Mouse (Mus musculus): Measurements from ENCODE around the gene 4933428G20Rik. TPM values are rescaled to one million over a fixed set of nuclear protein-coding genes. Genes with fewer than 3 reads are reported as not detected.

4933428G20Rik gene
- polyA plus RNA-seq, 1 experiment: 0.08 TPM

GRCm38 (mm10) chr11:97492836-97493235 lies 7.3 kb downstream of the 4933428G20Rik start:
- TF ChIP-seq POLR2A (IDR thresholded peaks at IDR 0.05; ENCODE audit: borderline replicate concordance, extremely low read depth, low read depth, low read length): no peak
- no peak for TF ChIP-seq CTCF (IDR thresholded peaks at IDR 0.05; ENCODE audit: insufficient read depth, low read length)
- Histone ChIP-seq H3K4me3 (replicated peaks; ENCODE audit: extremely low read depth, low read depth, low read length) (no peak overlapping the region), H3K4me1 (ENCODE audit: control insufficient read depth, insufficient read depth, low read length) (no peaks in the 10 kb centered on the region)
- 88% methylated on average over 3 of the region's 3 CpGs for WGBS
- DNase-seq: no peak

DNA sequence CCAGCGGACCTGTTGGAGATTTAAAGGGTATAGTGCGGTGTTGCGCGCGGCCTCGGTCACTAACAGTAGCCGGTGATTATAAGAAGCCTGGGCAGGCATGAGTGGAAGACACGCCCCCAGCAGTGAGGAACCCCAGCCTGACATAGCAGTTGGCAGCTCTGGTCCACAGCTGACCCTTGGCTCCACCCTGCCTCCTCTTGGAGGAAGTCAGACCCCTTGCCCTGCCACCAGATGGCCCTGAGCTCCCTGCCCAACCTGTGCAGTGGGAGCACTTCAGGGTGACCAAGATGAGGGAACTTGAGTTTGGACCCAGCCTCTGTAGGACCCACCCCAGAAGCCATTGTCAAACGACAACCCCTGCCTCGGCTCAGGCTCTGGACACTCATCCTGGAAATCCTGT lies 8.5 kb downstream of the 4933428G20Rik start:
- TF ChIP-seq CTCF (IDR thresholded peaks at IDR 0.05; ENCODE audit: insufficient read depth, low read length) (no peak), POLR2A (IDR thresholded peaks at IDR 0.05; ENCODE audit: borderline replicate concordance, extremely low read depth, low read depth, low read length) (no peak)
- 86% methylated on average over 10 of the region's 10 CpGs for WGBS
- no peak for DNase-seq
- Histone ChIP-seq H3K4me1 (ENCODE audit: control insufficient read depth, insufficient read depth, low read length) (no peaks in the 10 kb centered on the region), H3K4me3 (replicated peaks; ENCODE audit: extremely low read depth, low read depth, low read length) (no peak overlapping the region)

DNA sequence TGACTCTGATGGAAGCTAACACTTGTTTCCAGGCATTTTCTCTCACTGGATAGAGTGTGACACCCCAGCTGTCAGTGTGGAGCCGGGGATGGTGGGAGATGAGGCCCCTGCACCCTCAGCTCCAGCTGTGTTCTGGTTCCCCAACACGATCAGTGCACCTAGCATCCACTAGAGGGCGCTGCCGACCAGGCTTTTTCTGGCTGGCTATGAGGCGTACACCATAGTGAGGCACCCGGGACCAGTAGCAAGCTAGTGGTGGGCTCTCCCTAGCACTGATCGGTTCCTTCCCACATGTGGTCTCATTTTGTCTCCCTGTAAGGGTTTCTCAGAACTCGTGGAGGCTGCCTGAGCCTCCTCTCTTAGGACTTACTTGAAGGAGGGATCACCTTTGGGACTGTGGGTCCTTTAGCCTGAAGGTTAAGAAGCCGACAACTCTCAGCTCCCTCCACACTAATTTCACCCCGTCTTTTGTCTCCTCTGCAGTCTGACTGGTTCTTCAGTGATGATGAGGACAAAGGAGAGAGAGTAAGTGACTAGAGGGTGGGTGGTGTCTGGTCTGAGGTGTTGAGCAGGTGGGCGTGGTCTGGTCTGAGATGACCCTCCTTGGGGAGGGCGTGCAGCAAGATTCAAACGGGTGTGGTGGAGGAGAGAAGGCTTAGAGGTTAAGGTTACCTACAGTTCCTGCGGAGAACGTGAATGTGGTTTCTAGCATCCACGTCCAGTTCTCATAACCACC lies 10.4 kb downstream of the 4933428G20Rik start:
- TF ChIP-seq CTCF (IDR thresholded peaks at IDR 0.05; ENCODE audit: insufficient read depth, low read length): peak; percentile 86
- no peak for TF ChIP-seq POLR2A (IDR thresholded peaks at IDR 0.05; ENCODE audit: borderline replicate concordance, extremely low read depth, low read depth, low read length)
- H3K4me1 ChIP-seq (ENCODE audit: control insufficient read depth, insufficient read depth, low read length): no peaks in the 10 kb centered on the region
- peak; percentile 77 for DNase-seq
- WGBS: 47% methylated on average over 16 of the region's 16 CpGs
- H3K4me3 ChIP-seq (replicated peaks; ENCODE audit: extremely low read depth, low read depth, low read length): no peak overlapping the region

- TF ChIP-seq POLR2A (IDR thresholded peaks at IDR 0.05; ENCODE audit: borderline replicate concordance, extremely low read depth, low read depth, low read length): no peak
- no peak for TF ChIP-seq CTCF (IDR thresholded peaks at IDR 0.05; ENCODE audit: insufficient read depth, low read length)
- no peak overlapping the region for H3K4me3 ChIP-seq (replicated peaks; ENCODE audit: extremely low read depth, low read depth, low read length)
- WGBS: 41% methylated on average over 3 of the region's 3 CpGs
- no peaks in the 10 kb centered on the region for H3K4me1 ChIP-seq (ENCODE audit: control insufficient read depth, insufficient read depth, low read length)
- no peak for DNase-seq
These were observed 12.5 kb downstream of the 4933428G20Rik start for GRCm38 (mm10) chr11:97487656-97488055.

- no peak for DNase-seq
- WGBS: 75% methylated on average over 8 of the region's 8 CpGs
- Histone ChIP-seq H3K4me1 (ENCODE audit: control insufficient read depth, insufficient read depth, low read length) (no peaks in the 10 kb centered on the region), H3K4me3 (replicated peaks; ENCODE audit: extremely low read depth, low read depth, low read length) (no peak overlapping the region)
- TF ChIP-seq POLR2A (IDR thresholded peaks at IDR 0.05; ENCODE audit: borderline replicate concordance, extremely low read depth, low read depth, low read length) (no peak), CTCF (IDR thresholded peaks at IDR 0.05; ENCODE audit: insufficient read depth, low read length) (no peak)
These were observed 14.5 kb downstream of the 4933428G20Rik start for GRCm38 (mm10) chr11:97485661-97486060.

GRCm38 (mm10) chr11:97479824-97480223 lies 20.3 kb downstream of the 4933428G20Rik start:
- H3K4me3 ChIP-seq (replicated peaks; ENCODE audit: extremely low read depth, low read depth, low read length): no peak overlapping the region
- TF ChIP-seq POLR2A (IDR thresholded peaks at IDR 0.05; ENCODE audit: borderline replicate concordance, extremely low read depth, low read depth, low read length): no peak
- H3K4me1 ChIP-seq (ENCODE audit: control insufficient read depth, insufficient read depth, low read length): no peaks in the 10 kb centered on the region
- DNase-seq: no peak
- 61% methylated on average over 8 of the region's 8 CpGs for WGBS

- DNase-seq: no peak
- TF ChIP-seq POLR2A (IDR thresholded peaks at IDR 0.05; ENCODE audit: borderline replicate concordance, extremely low read depth, low read depth, low read length) (no peak), CTCF (IDR thresholded peaks at IDR 0.05; ENCODE audit: insufficient read depth, low read length) (no peak)
These were observed 21.1 kb downstream of the 4933428G20Rik start for GRCm38 (mm10) chr11:97479085-97479484.

DNA sequence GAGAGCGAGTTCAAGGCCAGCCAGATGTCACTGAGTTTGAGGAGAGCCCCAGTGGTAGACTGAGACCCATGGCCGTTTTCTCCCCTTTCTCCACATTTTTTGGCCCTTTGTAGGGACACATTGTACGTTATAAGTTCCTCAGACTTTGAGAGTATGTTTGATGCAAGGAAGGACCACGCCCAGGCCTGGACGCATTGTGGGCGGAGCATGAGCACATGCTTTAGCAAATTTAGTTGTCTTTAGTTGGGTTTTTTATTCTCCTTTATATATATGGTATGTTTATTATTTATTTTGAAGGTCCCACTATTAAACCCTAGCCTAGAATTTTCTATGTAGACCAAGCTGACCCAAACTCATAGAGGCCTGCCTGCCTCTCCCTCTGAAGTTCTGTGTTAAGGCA lies 21.8 kb downstream of the 4933428G20Rik start:
- Histone ChIP-seq H3K4me1 (ENCODE audit: control insufficient read depth, insufficient read depth, low read length) (no peaks in the 10 kb centered on the region), H3K4me3 (replicated peaks; ENCODE audit: extremely low read depth, low read depth, low read length) (no peak overlapping the region)
- no peak for TF ChIP-seq CTCF (IDR thresholded peaks at IDR 0.05; ENCODE audit: insufficient read depth, low read length)
- no peak for TF ChIP-seq POLR2A (IDR thresholded peaks at IDR 0.05; ENCODE audit: borderline replicate concordance, extremely low read depth, low read depth, low read length)
- no peak for DNase-seq
- WGBS: 72% methylated on average over 6 of the region's 6 CpGs

More at GRCm38 (mm10) chr11:97479085-97479484, 21.1 kb downstream of the 4933428G20Rik start:
- no peaks in the 10 kb centered on the region for H3K4me1 ChIP-seq (ENCODE audit: control insufficient read depth, insufficient read depth, low read length)
- WGBS: 70% methylated on average over 10 of the region's 10 CpGs
- H3K4me3 ChIP-seq (replicated peaks; ENCODE audit: extremely low read depth, low read depth, low read length): no peak overlapping the region

GRCm38 (mm10) chr11:97477431-97477830 lies 22.7 kb downstream of the 4933428G20Rik start:
- no peak overlapping the region for H3K4me3 ChIP-seq (replicated peaks; ENCODE audit: extremely low read depth, low read depth, low read length)
- no peak for DNase-seq
- TF ChIP-seq CTCF (IDR thresholded peaks at IDR 0.05; ENCODE audit: insufficient read depth, low read length) (no peak), POLR2A (IDR thresholded peaks at IDR 0.05; ENCODE audit: borderline replicate concordance, extremely low read depth, low read depth, low read length) (no peak)
- H3K4me1 ChIP-seq (ENCODE audit: control insufficient read depth, insufficient read depth, low read length): no peaks in the 10 kb centered on the region
- 73% methylated on average over 7 of the region's 7 CpGs for WGBS

All from lung, adult 2 months (tissue).